Mouse (Mus musculus): Measurements from ENCODE around the gene Prdx1. TPM values are rescaled to one million over a fixed set of nuclear protein-coding genes. Genes with fewer than 3 reads are reported as not detected.
"Not testable (repeated sequence)": the region's sequence is repeated elsewhere in the genome, so short reads cannot be mapped to it uniquely, and the experiment has no call there.

The Prdx1 gene
- polyA plus RNA-seq, 3 experiments from 2014 or later = 680 to 1,098 (median 710) TPM

- no peak for ATAC-seq
Observed at GRCm38 (mm10) chr4:116679141-116679540, 6.2 kb upstream of the Prdx1 start.

GRCm38 (mm10) chr4:116680521-116680920 lies 4.8 kb upstream of the Prdx1 start:
- not testable (repeated sequence) for ATAC-seq

- no peak for ATAC-seq
Observed at GRCm38 (mm10) chr4:116683957-116684356, 1.4 kb upstream of the Prdx1 start.

GRCm38 (mm10) chr4:116684665-116685064 lies 679 bp upstream of the Prdx1 start:
- no peak for ATAC-seq

- no peak for ATAC-seq
Observed at GRCm38 (mm10) chr4:116687041-116687440, 1.7 kb downstream of the Prdx1 start.

GRCm38 (mm10) chr4:116689309-116689876 lies 4.0 kb downstream of the Prdx1 start:
- ATAC-seq = no peak

- ATAC-seq = no peak
Observed at GRCm38 (mm10) chr4:116692146-116692545, 6.8 kb downstream of the Prdx1 start.

GRCm38 (mm10) chr4:116693785-116694184 lies 8.4 kb downstream of the Prdx1 start:
- ATAC-seq = no peak

GRCm38 (mm10) chr4:116698693-116699342 lies 13.5 kb downstream of the Prdx1 start:
- no peak for ATAC-seq

GRCm38 (mm10) chr4:116700964-116701363 lies 15.6 kb downstream of the Prdx1 start:
- ATAC-seq = no peak

GRCm38 (mm10) chr4:116703804-116704203 lies 18.5 kb downstream of the Prdx1 start:
- ATAC-seq = peak; percentile 23

- no peak for ATAC-seq
Observed at GRCm38 (mm10) chr4:116707666-116708065, 22.3 kb downstream of the Prdx1 start.

GRCm38 (mm10) chr4:116708201-116708764 lies 22.9 kb downstream of the Prdx1 start, which contains the start of the genes Mmachc and Ccdc163:
Gene Mmachc, minus strand, starts transcription at chr4:116708406.
Gene Ccdc163, plus strand, starts transcription at chr4:116708509.
- ATAC-seq = peak; percentile 98

- ATAC-seq = no peak
Observed at GRCm38 (mm10) chr4:116708791-116709390, 23.5 kb downstream of the Prdx1 start.

GRCm38 (mm10) chr4:116710154-116710553 lies 24.8 kb downstream of the Prdx1 start:
- no peak for ATAC-seq

GRCm38 (mm10) chr4:116712536-116712935 lies 27.2 kb downstream of the Prdx1 start:
- ATAC-seq = no peak

- peak; percentile 27 for ATAC-seq
Observed at GRCm38 (mm10) chr4:116719396-116719795, 34.1 kb downstream of the Prdx1 start.

- peak; percentile 96 for ATAC-seq
Observed at GRCm38 (mm10) chr4:116720343-116721097, 35.2 kb downstream of the Prdx1 start, which contains the start of gene Tesk2. Gene Tesk2, plus strand, starts transcription at chr4:116720948.

- peak; percentile 6 for ATAC-seq
Observed at GRCm38 (mm10) chr4:116721098-116721628, 35.8 kb downstream of the Prdx1 start.

- ATAC-seq = no peak
Observed at GRCm38 (mm10) chr4:116722230-116722629, 36.9 kb downstream of the Prdx1 start.

GRCm38 (mm10) chr4:116725444-116725843 lies 40.1 kb downstream of the Prdx1 start:
- no peak for ATAC-seq

GRCm38 (mm10) chr4:116727401-116727800 lies 42.1 kb downstream of the Prdx1 start:
- ATAC-seq = no peak
